Mouse (Mus musculus) embryonic facial prominence, embryonic 10.5 days (tissue): ENCODE measurements around the gene Klf7. TPM values are rescaled to one million over a fixed set of nuclear protein-coding genes. Genes with fewer than 3 reads are reported as not detected.

Experiments used
- DNase-seq: peaks from one replicate; pipeline ENCODE4 v3.0.0-alpha.2; 2017; ENCODE audit warnings: low spot score
- H3K27ac ChIP-seq: fragments of 300-500 bp; sonication (generic); replicated peaks from 2 replicates; pipeline ENCODE4 v1.5.1; 2016; ENCODE audit warnings: mild to moderate bottlenecking
- H3K27me3 ChIP-seq: fragments of 300-500 bp; sonication (generic); replicated peaks from 2 replicates; pipeline ENCODE4 v1.6.1; 2016; ENCODE audit warnings: low read depth, mild to moderate bottlenecking; ENCODE audit not compliant: poor library complexity, severe bottlenecking
- H3K36me3 ChIP-seq: fragments of 300-500 bp; sonication (generic); replicated peaks from 2 replicates; pipeline ENCODE4 v1.6.1; 2016; ENCODE audit warnings: mild to moderate bottlenecking, moderate library complexity
- H3K4me1 ChIP-seq: fragments of 300-500 bp; sonication (generic); 2 replicates; pipeline ENCODE4 v1.6.1; 2016
- H3K4me3 ChIP-seq: fragments of 300-500 bp; sonication (generic); 2 replicates; pipeline ENCODE4 v1.5.1; 2016; ENCODE audit warnings: mild to moderate bottlenecking, moderate library complexity
- H3K9me3 ChIP-seq: fragments of 300-500 bp; sonication (generic); 2 replicates; pipeline ENCODE4 v1.6.1; 2016; ENCODE audit warnings: mild to moderate bottlenecking
- WGBS: fragments of 180-500 bp; shearing (Covaris S2); methylation state at CpG from one replicate; pipeline ENCODE4 v1.1.7; 2016; 5-methylcytosine and 5-hydroxymethylcytosine counted together
- microRNA-seq: library from miRNA; unstranded; fragments of <30 nt; microRNA quantifications from one replicate; pipeline ENCODE4, GENCODE M21; 2017
- polyA plus RNA-seq: library from polyadenylated mRNA; unstranded; fragments of >200 nt; fragmentation: Nextera tagmentation; extraction: Ambion mirVana; gene quantifications from 2 replicates; pipeline ENCODE4 v1.2.1, GENCODE M21; 2016

The Klf7 gene
- polyA plus RNA-seq, 1 experiment from 2014 or later: 14.8 TPM

- WGBS: 91% methylated on average over 8 of the region's 8 CpGs
- H3K36me3 ChIP-seq: no peaks in the 10 kb centered on the region
- no peaks in the 10 kb centered on the region for H3K27me3 ChIP-seq
- H3K4me1 ChIP-seq: peaks cover 33% of the 10 kb centered on the region
- H3K4me3 ChIP-seq: no peak overlapping the region
- H3K9me3 ChIP-seq: no peaks in the 10 kb centered on the region
- DNase-seq: no peak
- no peak overlapping the region for H3K27ac ChIP-seq
These were observed 122.6 kb downstream of the Klf7 start for GRCm38 (mm10) chr1:63999481-63999880.

- no peaks in the 10 kb centered on the region for H3K36me3 ChIP-seq
- no peak overlapping the region for H3K27ac ChIP-seq
- H3K27me3 ChIP-seq: no peaks in the 10 kb centered on the region
- no peak overlapping the region for H3K4me3 ChIP-seq
- H3K9me3 ChIP-seq: no peaks in the 10 kb centered on the region
- DNase-seq: no peak
- 91% methylated on average over 4 of the region's 4 CpGs for WGBS
- H3K4me1 ChIP-seq: peaks cover 36% of the 10 kb centered on the region
These were observed 123.2 kb downstream of the Klf7 start for GRCm38 (mm10) chr1:63998901-63999300.

GRCm38 (mm10) chr1:63998139-63998538 is 123.9 kb downstream of the Klf7 start:
- 76% methylated on average over 2 of the region's 2 CpGs for WGBS

DNA sequence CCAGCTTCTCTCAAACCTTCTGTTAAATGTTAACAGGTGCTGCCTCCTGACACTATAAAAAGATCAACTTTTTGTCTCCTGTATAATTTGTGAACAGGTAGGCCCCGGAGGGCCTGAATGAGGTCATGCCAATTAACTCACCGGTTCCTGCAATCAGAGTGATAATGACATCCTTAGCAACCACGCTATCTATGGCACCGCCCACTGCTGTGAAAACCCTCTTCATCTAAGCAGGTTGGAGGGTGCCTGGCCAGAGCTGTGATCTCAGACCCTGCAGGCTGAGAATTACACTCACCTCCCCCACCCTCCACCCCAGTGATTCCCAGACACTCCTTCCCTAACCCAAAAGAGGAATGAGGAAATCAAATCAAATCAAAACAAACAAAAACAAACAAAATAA is 126.3 kb downstream of the Klf7 start:
- WGBS: 33% methylated on average over 4 of the region's 4 CpGs
- peak overlapping the region; percentile 35; the same call in 1 of the 2 replicates for H3K27ac ChIP-seq

More at GRCm38 (mm10) chr1:63998139-63998538, 123.9 kb downstream of the Klf7 start:
- Histone ChIP-seq H3K4me1 (peaks cover 36% of the 10 kb centered on the region), H3K36me3 (no peaks in the 10 kb centered on the region), H3K27me3 (no peaks in the 10 kb centered on the region), H3K9me3 (no peaks in the 10 kb centered on the region), H3K27ac (peak overlapping the region; percentile 30; the same call in 1 of the 2 replicates), H3K4me3 (no peak overlapping the region)
- DNase-seq: no peak

GRCm38 (mm10) chr1:63995137-63995492 is 127.0 kb downstream of the Klf7 start:
- peak overlapping the region; percentile 27 for H3K4me3 ChIP-seq
- WGBS: 66% methylated on average over 5 of the region's 5 CpGs
- DNase-seq: no peak
- peaks cover 36% of the 10 kb centered on the region for H3K4me1 ChIP-seq
- H3K36me3 ChIP-seq: no peaks in the 10 kb centered on the region
- H3K27ac ChIP-seq: peak overlapping the region; percentile 83
- H3K9me3 ChIP-seq: no peaks in the 10 kb centered on the region
- H3K27me3 ChIP-seq: no peaks in the 10 kb centered on the region

More for the DNA sequence above, 126.3 kb downstream of the Klf7 start:
- Histone ChIP-seq H3K4me1 (peaks cover 36% of the 10 kb centered on the region), H3K27me3 (no peaks in the 10 kb centered on the region), H3K9me3 (no peaks in the 10 kb centered on the region), H3K4me3 (no peak overlapping the region), H3K36me3 (no peaks in the 10 kb centered on the region)
- no peak for DNase-seq

DNA sequence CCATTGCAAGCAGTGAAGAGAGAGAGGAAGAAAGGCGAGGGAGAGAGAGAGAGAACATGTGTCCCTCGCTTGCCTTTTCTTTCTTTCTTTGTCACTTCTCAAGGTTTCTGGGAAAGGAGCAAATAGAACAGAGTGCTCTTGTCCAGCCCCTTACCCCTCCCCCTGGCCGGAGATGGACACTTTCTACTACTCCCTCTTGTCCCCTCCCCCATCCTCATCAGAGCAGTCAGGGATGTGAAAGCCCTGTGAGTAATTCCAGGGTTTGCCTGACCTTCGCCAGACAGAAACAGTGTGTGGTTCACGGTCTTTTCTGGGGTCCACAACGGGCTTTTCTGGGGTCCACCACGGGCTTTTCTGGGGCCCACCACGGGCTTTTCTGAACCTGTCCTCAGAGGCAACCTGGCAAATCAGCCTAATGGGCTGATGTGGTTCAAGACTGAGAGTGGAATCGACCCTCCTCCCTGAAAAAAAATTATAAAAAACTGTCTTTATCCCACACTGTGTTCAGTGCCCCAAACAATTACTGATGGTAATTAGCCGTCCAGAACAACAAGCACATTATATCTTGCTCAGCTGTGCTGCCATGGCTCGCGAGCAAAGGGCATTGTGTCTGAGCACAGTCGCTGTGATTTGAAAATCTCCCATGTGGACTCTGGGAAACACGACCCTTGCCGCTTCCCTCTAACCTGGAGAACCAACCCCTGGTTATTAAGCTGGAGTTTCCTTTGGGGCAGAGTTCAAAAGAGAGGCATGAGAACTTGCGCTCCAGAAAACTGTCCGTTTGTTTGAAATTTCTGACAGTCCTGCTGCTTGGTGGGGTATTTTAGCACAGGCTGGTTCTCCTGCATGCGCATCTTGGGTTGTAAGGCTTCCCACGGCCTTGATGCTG is 127.6 kb downstream of the Klf7 start:
- Histone ChIP-seq H3K36me3 (no peaks in the 10 kb centered on the region), H3K27me3 (no peaks in the 10 kb centered on the region), H3K9me3 (no peaks in the 10 kb centered on the region), H3K4me3 (peak overlapping the region; percentile 27), H3K4me1 (peaks cover 36% of the 10 kb centered on the region), H3K27ac (peak overlapping the region; percentile 83)
- WGBS: 17% methylated on average over 19 of the region's 19 CpGs
- peak; percentile 84 for DNase-seq

DNA sequence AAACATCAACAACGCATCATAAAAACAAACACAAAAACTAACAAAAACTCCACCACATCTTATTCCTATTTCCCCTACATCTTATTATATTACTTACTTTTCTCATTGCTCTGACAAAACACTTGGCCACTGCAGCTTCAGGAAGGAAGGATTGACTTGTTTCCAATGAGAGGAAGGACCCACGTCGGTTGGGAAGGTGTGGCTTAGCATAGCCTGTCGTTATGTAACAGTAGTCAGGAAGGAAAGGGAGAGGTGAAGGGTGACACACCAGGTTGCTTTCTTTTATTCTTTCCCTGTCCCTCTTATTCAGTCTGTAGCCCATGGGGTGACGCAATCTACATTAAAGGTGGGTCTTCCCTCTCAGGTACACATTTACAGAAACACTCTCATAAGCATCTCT is 129.6 kb downstream of the Klf7 start:
- no peak overlapping the region for H3K4me3 ChIP-seq
- DNase-seq: no peak
- no peaks in the 10 kb centered on the region for H3K27me3 ChIP-seq
- H3K27ac ChIP-seq: no peak overlapping the region
- no peaks in the 10 kb centered on the region for H3K36me3 ChIP-seq
- WGBS: 79% methylated on average over 5 of the region's 5 CpGs
- H3K9me3 ChIP-seq: no peaks in the 10 kb centered on the region
- H3K4me1 ChIP-seq: peaks cover 44% of the 10 kb centered on the region

DNA sequence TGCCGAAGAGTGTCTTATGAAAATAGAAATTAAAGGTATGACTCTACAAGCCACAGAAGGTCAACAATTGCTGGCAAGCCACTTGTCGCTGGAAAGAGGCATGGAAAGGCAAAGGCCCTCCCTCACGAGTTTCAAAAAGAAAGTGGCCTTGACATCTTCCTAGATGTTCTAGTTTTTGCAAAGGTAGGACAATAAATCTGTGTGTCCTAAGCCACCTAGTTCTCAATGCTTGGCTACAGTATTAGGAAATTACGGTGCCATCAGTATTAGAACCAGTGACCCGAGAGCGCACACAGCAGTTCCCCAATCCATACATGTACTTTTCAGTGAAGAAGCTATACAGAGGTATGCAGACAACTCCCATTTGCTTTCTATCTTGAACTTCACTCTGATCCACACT is 131.7 kb downstream of the Klf7 start:
- H3K27ac ChIP-seq: no peak overlapping the region
- H3K9me3 ChIP-seq: no peaks in the 10 kb centered on the region
- peaks cover 40% of the 10 kb centered on the region for H3K4me1 ChIP-seq
- no peak overlapping the region for H3K4me3 ChIP-seq
- 96% methylated on average over 6 of the region's 6 CpGs for WGBS
- DNase-seq: no peak
- no peaks in the 10 kb centered on the region for H3K27me3 ChIP-seq
- no peaks in the 10 kb centered on the region for H3K36me3 ChIP-seq

- Histone ChIP-seq H3K27me3 (no peaks in the 10 kb centered on the region), H3K4me3 (no peak overlapping the region), H3K4me1 (peaks cover 10% of the 10 kb centered on the region), H3K9me3 (no peaks in the 10 kb centered on the region), H3K36me3 (no peaks in the 10 kb centered on the region), H3K27ac (no peak overlapping the region)
- DNase-seq: no peak
- WGBS: 64% methylated on average over 2 of the region's 2 CpGs
These were observed 141.3 kb downstream of the Klf7 start for GRCm38 (mm10) chr1:63980733-63981132.

Small RNA genes lying within 50 kb of the gene (microRNA-seq; reads per million reads assigned to microRNA genes)
- gene Mir6899: not detected
